Mouse (Mus musculus): ENCODE data around the gene Tmem190. TPM values are rescaled to one million over a fixed set of nuclear protein-coding genes. Genes with fewer than 3 reads are reported as not detected.

Tmem190 gene
- 0.48 and 0.73 TPM in 2 replicates for polyA plus RNA-seq (2015; fragmentation: Nextera tagmentation; extraction: Ambion mirVana)

DNA sequence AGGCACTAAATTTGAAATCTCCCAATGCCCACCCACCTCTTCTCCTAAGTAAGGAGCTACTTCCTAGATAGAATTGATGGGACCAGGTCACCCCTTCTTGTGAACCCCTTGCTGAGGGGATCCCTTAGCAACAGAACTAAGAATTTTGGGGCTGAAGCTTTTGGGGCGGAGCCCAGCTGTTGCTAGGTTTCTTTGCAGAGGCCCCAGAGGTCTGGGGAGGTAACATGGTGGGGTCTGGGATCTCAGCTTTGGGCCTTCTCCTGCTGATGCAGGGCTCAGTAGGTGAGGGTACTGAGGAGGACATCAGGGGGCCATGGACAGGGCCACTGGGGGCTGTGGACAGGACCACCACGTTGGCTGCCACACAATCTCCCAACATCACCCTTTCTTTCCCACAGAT, at the start of gene Tmem190, which contains the start of gene Il11:
Tmem190 (plus strand) TSS at position 179 of the 400 bp plus-strand sequence.
Il11 (minus strand) TSS at position 101 of the 400 bp plus-strand sequence.
- WGBS = 86% methylated on average over 2 of the region's 2 CpGs
- H3K27ac ChIP-seq (ENCODE audit: low read length) = no peak within 1 kb of the TSS
- H3K27me3 ChIP-seq (ENCODE audit: control insufficient read depth, insufficient read depth, low read depth, low read length) = peaks cover 17% of the 10 kb centered on the region
- H3K4me3 ChIP-seq (ENCODE audit: low read depth, low read length) = no peak within 1 kb of the TSS
- ATAC-seq = no peak
- H3K4me2 ChIP-seq (ENCODE audit: low read length) = no peak within 1 kb of the TSS
- H3K9ac ChIP-seq (ENCODE audit: low read depth, low read length) = no peak within 1 kb of the TSS
- H3K36me3 ChIP-seq (ENCODE audit: control insufficient read depth, insufficient read depth, low read length) = no peaks in the 10 kb centered on the region
- H3K9me3 ChIP-seq (replicated peaks; ENCODE audit: control insufficient read depth, low read length, poor library complexity, severe bottlenecking) = no peaks in the 10 kb centered on the region
- no peaks in the 10 kb centered on the region for H3K4me1 ChIP-seq (ENCODE audit: control insufficient read depth, insufficient read depth, low read length)

DNA sequence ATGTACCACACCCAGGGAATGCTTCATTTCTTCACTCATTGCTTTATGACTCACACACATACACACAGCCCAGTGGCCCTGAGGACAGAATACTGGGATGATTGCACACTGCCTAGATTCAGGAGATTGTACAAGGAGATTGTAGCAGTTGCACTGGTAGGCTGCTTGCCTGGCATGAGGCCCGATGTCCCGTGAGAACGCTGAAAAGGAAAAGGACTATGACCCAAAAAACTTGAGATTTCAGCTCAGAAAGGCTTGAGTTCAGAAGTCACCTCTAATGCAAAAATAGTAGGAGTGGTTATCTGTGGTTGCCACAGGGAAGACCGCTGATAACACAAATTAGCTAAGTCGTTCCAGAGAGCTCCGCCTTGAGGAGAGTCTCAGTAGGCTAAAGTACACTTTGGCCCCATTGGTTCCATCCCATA, 49.8 kb upstream of the Tmem190 start:
- no peak for ATAC-seq
- H3K27me3 ChIP-seq (ENCODE audit: control insufficient read depth, insufficient read depth, low read depth, low read length) = no peaks in the 10 kb centered on the region
- H3K9me3 ChIP-seq (replicated peaks; ENCODE audit: control insufficient read depth, low read length, poor library complexity, severe bottlenecking) = no peaks in the 10 kb centered on the region
- no peaks in the 10 kb centered on the region for H3K36me3 ChIP-seq (ENCODE audit: control insufficient read depth, insufficient read depth, low read length)
- 74% methylated on average over 6 of the region's 6 CpGs for WGBS
- no peak overlapping the region for H3K9ac ChIP-seq (ENCODE audit: low read depth, low read length)
- H3K4me1 ChIP-seq (ENCODE audit: control insufficient read depth, insufficient read depth, low read length) = no peaks in the 10 kb centered on the region
- no peak overlapping the region for H3K4me2 ChIP-seq (ENCODE audit: low read length)
- H3K27ac ChIP-seq (ENCODE audit: low read length) = no peak overlapping the region
- H3K4me3 ChIP-seq (ENCODE audit: low read depth, low read length) = no peak overlapping the region

DNA sequence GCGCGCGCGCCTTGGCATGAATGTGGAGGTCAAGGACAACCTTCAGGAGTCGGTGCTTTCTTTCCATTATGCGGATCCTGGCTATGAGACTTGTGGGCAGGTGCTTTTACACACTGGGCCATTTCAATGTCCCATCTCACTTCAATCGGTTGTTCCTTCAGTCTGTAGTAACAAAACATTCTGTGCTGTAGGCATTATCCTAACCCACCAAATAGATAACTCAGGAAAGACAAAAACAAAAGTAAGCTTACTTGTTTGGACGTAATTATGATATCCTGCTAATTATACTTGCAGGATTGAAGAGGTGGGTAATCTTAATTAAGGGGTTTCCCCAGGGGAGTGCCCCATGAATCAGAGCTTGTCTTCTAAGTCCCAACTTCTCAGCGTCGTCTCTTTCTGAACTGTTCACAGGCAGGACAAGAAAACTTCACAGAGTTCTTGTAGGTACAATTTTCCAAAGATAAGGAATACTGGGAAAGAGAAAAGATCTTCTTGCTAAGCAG, 43.6 kb upstream of the Tmem190 start:
- WGBS = 41% methylated on average over 10 of the region's 10 CpGs
- Histone ChIP-seq H3K4me2 (ENCODE audit: low read length) (peak overlapping the region; percentile 54), H3K4me1 (ENCODE audit: control insufficient read depth, insufficient read depth, low read length) (peaks cover 26% of the 10 kb centered on the region), H3K36me3 (ENCODE audit: control insufficient read depth, insufficient read depth, low read length) (no peaks in the 10 kb centered on the region), H3K27ac (ENCODE audit: low read length) (peak overlapping the region; percentile 78), H3K27me3 (ENCODE audit: control insufficient read depth, insufficient read depth, low read depth, low read length) (no peaks in the 10 kb centered on the region), H3K4me3 (ENCODE audit: low read depth, low read length) (peak overlapping the region; percentile 35), H3K9ac (ENCODE audit: low read depth, low read length) (peak overlapping the region; percentile 28; the same call in 1 of the 2 replicates), H3K9me3 (replicated peaks; ENCODE audit: control insufficient read depth, low read length, poor library complexity, severe bottlenecking) (no peaks in the 10 kb centered on the region)
- ATAC-seq = no peak

GRCm38 (mm10) chr7:4739544-4740275, 43.0 kb upstream of the Tmem190 start, which contains the start of gene Kmt5c:
Gene Kmt5c (plus strand): TSS chr7:4740115.
- H3K4me3 ChIP-seq (ENCODE audit: low read depth, low read length) = peak within 1 kb of the TSS; percentile 59
- no peaks in the 10 kb centered on the region for H3K27me3 ChIP-seq (ENCODE audit: control insufficient read depth, insufficient read depth, low read depth, low read length)
- H3K4me1 ChIP-seq (ENCODE audit: control insufficient read depth, insufficient read depth, low read length) = peaks cover 26% of the 10 kb centered on the region
- H3K9ac ChIP-seq (ENCODE audit: low read depth, low read length) = peak within 1 kb of the TSS; percentile 83
- peak within 1 kb of the TSS; percentile 94 for H3K27ac ChIP-seq (ENCODE audit: low read length)
- ATAC-seq = peak; percentile 98
- H3K36me3 ChIP-seq (ENCODE audit: control insufficient read depth, insufficient read depth, low read length) = no peaks in the 10 kb centered on the region
- H3K4me2 ChIP-seq (ENCODE audit: low read length) = peak within 1 kb of the TSS; percentile 71
- H3K9me3 ChIP-seq (replicated peaks; ENCODE audit: control insufficient read depth, low read length, poor library complexity, severe bottlenecking) = no peaks in the 10 kb centered on the region
- 0% methylated on average over 40 of the region's 44 CpGs for WGBS

DNA sequence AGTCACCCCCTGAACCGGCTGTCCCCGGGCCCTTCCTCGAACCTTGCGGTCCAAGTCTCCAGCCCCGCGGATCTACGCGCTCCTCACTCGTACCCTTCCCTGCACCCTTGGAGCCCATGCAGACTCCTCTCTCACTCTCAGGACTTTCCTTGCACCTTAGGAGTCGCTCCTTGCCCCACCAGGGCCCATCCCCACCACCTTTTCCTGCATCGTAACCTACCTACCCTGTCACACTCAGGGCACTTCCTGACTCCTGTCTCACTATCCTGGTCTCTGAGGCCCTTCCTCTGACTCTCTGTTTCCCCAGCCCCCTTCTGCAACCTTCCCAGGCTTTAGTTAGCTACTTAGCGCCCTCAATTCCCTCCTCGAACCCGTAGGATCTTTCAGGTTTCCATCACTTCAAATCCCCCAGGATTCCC, 42.4 kb upstream of the Tmem190 start:
- H3K27me3 ChIP-seq (ENCODE audit: control insufficient read depth, insufficient read depth, low read depth, low read length) = no peaks in the 10 kb centered on the region
- peak overlapping the region; percentile 71 for H3K4me2 ChIP-seq (ENCODE audit: low read length)
- H3K36me3 ChIP-seq (ENCODE audit: control insufficient read depth, insufficient read depth, low read length) = no peaks in the 10 kb centered on the region
- peak overlapping the region; percentile 94 for H3K27ac ChIP-seq (ENCODE audit: low read length)
- H3K4me1 ChIP-seq (ENCODE audit: control insufficient read depth, insufficient read depth, low read length) = peaks cover 26% of the 10 kb centered on the region
- H3K9me3 ChIP-seq (replicated peaks; ENCODE audit: control insufficient read depth, low read length, poor library complexity, severe bottlenecking) = no peaks in the 10 kb centered on the region
- peak; percentile 47 for ATAC-seq
- peak overlapping the region; percentile 83 for H3K9ac ChIP-seq (ENCODE audit: low read depth, low read length)
- WGBS = 0% methylated on average over 14 of the region's 14 CpGs
- peak overlapping the region; percentile 59 for H3K4me3 ChIP-seq (ENCODE audit: low read depth, low read length)

DNA sequence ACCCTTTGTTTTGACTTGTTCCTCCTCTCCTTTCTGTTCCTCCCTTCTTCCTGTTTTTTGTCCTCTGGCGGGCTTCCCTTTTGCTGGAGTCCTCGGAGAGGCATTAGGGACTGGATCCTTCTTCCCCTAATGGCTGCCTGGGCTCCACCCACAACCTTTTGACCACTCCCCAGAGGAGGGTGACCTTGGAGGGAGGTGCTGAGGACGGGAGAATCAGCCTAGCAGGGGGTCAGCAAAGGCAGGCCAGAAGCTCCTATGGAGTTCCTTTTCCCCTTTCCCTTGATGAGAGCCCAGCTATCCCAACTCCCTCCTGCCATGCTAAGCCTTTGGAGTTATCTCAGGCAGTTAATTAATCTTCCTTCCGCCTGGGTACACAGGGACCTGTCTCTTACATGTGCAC, 41.6 kb upstream of the Tmem190 start:
- H3K4me1 ChIP-seq (ENCODE audit: control insufficient read depth, insufficient read depth, low read length) = peaks cover 26% of the 10 kb centered on the region
- peak overlapping the region; percentile 71 for H3K4me2 ChIP-seq (ENCODE audit: low read length)
- peak overlapping the region; percentile 94 for H3K27ac ChIP-seq (ENCODE audit: low read length)
- no peak for ATAC-seq
- peak overlapping the region; percentile 59 for H3K4me3 ChIP-seq (ENCODE audit: low read depth, low read length)
- H3K9ac ChIP-seq (ENCODE audit: low read depth, low read length) = peak overlapping the region; percentile 83
- H3K9me3 ChIP-seq (replicated peaks; ENCODE audit: control insufficient read depth, low read length, poor library complexity, severe bottlenecking) = no peaks in the 10 kb centered on the region
- H3K36me3 ChIP-seq (ENCODE audit: control insufficient read depth, insufficient read depth, low read length) = peaks cover 3% of the 10 kb centered on the region
- H3K27me3 ChIP-seq (ENCODE audit: control insufficient read depth, insufficient read depth, low read depth, low read length) = no peaks in the 10 kb centered on the region
- WGBS = 4% methylated on average over 4 of the region's 4 CpGs

GRCm38 (mm10) chr7:4741672-4742481, 40.9 kb upstream of the Tmem190 start:
- Histone ChIP-seq H3K4me2 (ENCODE audit: low read length) (peak overlapping the region; percentile 71), H3K4me1 (ENCODE audit: control insufficient read depth, insufficient read depth, low read length) (peaks cover 26% of the 10 kb centered on the region), H3K27me3 (ENCODE audit: control insufficient read depth, insufficient read depth, low read depth, low read length) (no peaks in the 10 kb centered on the region), H3K4me3 (ENCODE audit: low read depth, low read length) (no peak overlapping the region; the same call in 1 of the 2 replicates), H3K36me3 (ENCODE audit: control insufficient read depth, insufficient read depth, low read length) (peaks cover 7% of the 10 kb centered on the region), H3K27ac (ENCODE audit: low read length) (peak overlapping the region; percentile 94), H3K9me3 (replicated peaks; ENCODE audit: control insufficient read depth, low read length, poor library complexity, severe bottlenecking) (no peaks in the 10 kb centered on the region), H3K9ac (ENCODE audit: low read depth, low read length) (peak overlapping the region; percentile 47)
- 74% methylated on average over 21 of the region's 21 CpGs for WGBS
- ATAC-seq = no peak

DNA sequence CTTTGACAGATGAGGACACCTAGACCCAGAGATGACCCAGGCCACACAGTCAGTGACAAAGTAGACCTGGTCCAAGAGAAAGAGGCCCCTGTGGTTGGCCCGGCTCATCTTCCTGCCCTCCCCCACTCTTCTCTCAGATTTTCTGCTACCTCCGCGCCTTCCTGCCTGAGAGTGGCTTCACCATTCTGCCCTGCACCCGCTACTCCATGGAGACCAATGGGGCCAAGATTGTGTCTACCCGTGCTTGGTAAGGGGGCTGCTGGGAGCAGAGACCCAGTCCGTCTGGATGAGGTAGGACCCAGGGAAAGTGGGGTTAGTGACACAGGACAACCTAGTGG, 40.3 kb upstream of the Tmem190 start:
- no peak for ATAC-seq
- Histone ChIP-seq H3K4me2 (ENCODE audit: low read length) (no peak overlapping the region), H3K9ac (ENCODE audit: low read depth, low read length) (peak overlapping the region; percentile 47; the same call in 1 of the 2 replicates), H3K4me1 (ENCODE audit: control insufficient read depth, insufficient read depth, low read length) (peaks cover 26% of the 10 kb centered on the region), H3K27ac (ENCODE audit: low read length) (no peak overlapping the region), H3K4me3 (ENCODE audit: low read depth, low read length) (no peak overlapping the region), H3K9me3 (replicated peaks; ENCODE audit: control insufficient read depth, low read length, poor library complexity, severe bottlenecking) (no peaks in the 10 kb centered on the region), H3K36me3 (ENCODE audit: control insufficient read depth, insufficient read depth, low read length) (peaks cover 10% of the 10 kb centered on the region), H3K27me3 (ENCODE audit: control insufficient read depth, insufficient read depth, low read depth, low read length) (no peaks in the 10 kb centered on the region)
- 88% methylated on average over 6 of the region's 6 CpGs for WGBS

Data from midbrain, embryonic 16.5 days (tissue).